Mouse (Mus musculus) hindbrain, embryonic 11.5 days (tissue): ENCODE data around the gene Itprip. TPM values are rescaled to one million over a fixed set of nuclear protein-coding genes. Genes with fewer than 3 reads are reported as not detected.
A peak's percentile ranks its signal among the peaks of the same experiment; 100 is the strongest.

Source experiments
- ATAC-seq: fragments of 200-750 bp; cut with Nextera tagmentation; 2 replicates; pipeline ENCODE4 v1.8.0; 2017; ENCODE audit warnings: mild to moderate bottlenecking, moderate TSS enrichment, moderate library complexity; ENCODE audit not compliant: low FRiP score
- DNase-seq: peaks from one replicate; pipeline ENCODE4 v3.0.0-alpha.2; 2015; ENCODE audit warnings: low spot score
- H3K27ac ChIP-seq: fragments of 300-500 bp; sonication (generic); 2 replicates; pipeline ENCODE4 v1.5.1; 2014; ENCODE audit warnings: mild to moderate bottlenecking, low read depth, low read length
- H3K27me3 ChIP-seq: fragments of 300-500 bp; sonication (generic); 2 replicates; pipeline ENCODE4 v1.6.1; 2014; ENCODE audit warnings: mild to moderate bottlenecking, low read length, moderate library complexity, mixed read lengths; ENCODE audit not compliant: control insufficient read depth, insufficient read depth
- H3K36me3 ChIP-seq: fragments of 300-500 bp; sonication (generic); 2 replicates; pipeline ENCODE4 v1.6.1; 2014; ENCODE audit warnings: mild to moderate bottlenecking, low read length, moderate library complexity, mixed read lengths; ENCODE audit not compliant: control insufficient read depth, insufficient read depth
- H3K4me1 ChIP-seq: fragments of 300-500 bp; sonication (generic); replicated peaks from 2 replicates; pipeline ENCODE4 v1.6.1; 2014; ENCODE audit warnings: low read length, mixed read lengths; ENCODE audit not compliant: control insufficient read depth, insufficient read depth
- H3K4me2 ChIP-seq: fragments of 300-500 bp; sonication (generic); replicated peaks from 2 replicates; pipeline ENCODE4 v1.6.1; 2014; ENCODE audit warnings: mild to moderate bottlenecking, low read depth, low read length
- H3K4me3 ChIP-seq: fragments of 300-500 bp; sonication (generic); 2 replicates; pipeline ENCODE4 v1.5.1; 2014; ENCODE audit warnings: low read depth, low read length
- H3K9ac ChIP-seq: fragments of 300-500 bp; sonication (generic); 2 replicates; pipeline ENCODE4 v1.6.1; 2014; ENCODE audit warnings: low read depth, low read length
- H3K9me3 ChIP-seq: fragments of 300-500 bp; sonication (generic); 2 replicates; pipeline ENCODE4 v1.6.1; 2016; ENCODE audit warnings: low read length; ENCODE audit not compliant: control insufficient read depth
- WGBS: fragments of 180-500 bp; shearing (Covaris S2); extraction: QIAGEN DNeasy Blood & Tissue Kit; methylation state at CpG from one replicate; pipeline ENCODE4 v1.1.7; 2014; 5-methylcytosine and 5-hydroxymethylcytosine counted together
- polyA plus RNA-seq: library from polyadenylated mRNA; unstranded; fragments of >200 nt; fragmentation: Nextera tagmentation; extraction: Ambion mirVana; gene quantifications from 2 replicates; pipeline ENCODE4 v1.2.1, GENCODE M21; 2014

Gene Itprip
- polyA plus RNA-seq, 1 experiment from 2014 or later: 10.0 TPM

DNA sequence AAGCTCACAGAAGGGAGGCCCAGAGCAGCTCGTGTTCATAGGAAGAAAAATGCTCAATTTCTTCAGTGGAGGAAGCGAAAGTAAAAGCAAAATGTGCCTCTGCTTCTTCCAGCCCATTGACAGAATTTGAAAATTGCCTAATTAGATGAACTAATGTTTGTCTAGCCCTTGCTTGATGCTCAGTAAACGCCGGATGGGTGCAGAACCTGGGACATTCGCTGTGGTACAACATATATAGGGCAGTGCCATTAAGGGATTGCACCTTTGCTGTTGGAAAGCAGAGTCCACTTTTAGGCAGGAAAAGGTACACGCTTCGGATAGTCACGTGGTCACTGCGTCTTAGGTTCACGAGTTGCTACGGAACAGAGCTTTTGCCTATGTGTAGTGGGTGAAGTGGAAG, 17.4 kb upstream of the Itprip start:
- Histone ChIP-seq H3K36me3 (no peaks in the 10 kb centered on the region), H3K9me3 (no peaks in the 10 kb centered on the region), H3K27ac (no peak overlapping the region), H3K4me2 (no peak overlapping the region), H3K9ac (no peak overlapping the region), H3K4me3 (no peak overlapping the region), H3K4me1 (0 out of 2 replicates have a peak, but pooled peaks cover 4% of the 10 kb centered on the region), H3K27me3 (no peaks in the 10 kb centered on the region)
- DNase-seq (no peak), ATAC-seq (no peak)
- WGBS: 93% methylated on average over 11 of the region's 11 CpGs

DNA sequence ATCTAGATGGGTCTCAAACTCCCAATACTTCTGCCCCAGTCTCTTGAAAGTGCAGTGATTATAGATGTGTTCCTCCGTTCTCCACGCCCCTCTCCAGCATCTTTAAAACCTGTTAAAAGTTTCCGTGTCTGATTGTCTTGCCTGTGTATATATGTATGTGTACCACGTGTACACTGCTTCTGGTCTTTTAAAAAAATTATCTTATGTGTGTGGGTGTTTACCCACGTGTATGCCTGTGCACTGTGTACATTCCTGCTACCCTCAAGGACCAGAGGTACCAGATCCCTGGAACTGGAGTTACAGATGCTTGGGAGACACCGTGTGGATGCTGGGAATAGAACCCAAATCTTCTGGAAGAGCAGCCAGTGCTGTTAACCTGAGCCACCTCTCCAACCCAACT, 16.4 kb upstream of the Itprip start:
- Histone ChIP-seq H3K27ac (no peak overlapping the region), H3K4me3 (no peak overlapping the region), H3K36me3 (no peaks in the 10 kb centered on the region), H3K27me3 (no peaks in the 10 kb centered on the region), H3K9ac (no peak overlapping the region), H3K9me3 (no peaks in the 10 kb centered on the region), H3K4me2 (no peak overlapping the region), H3K4me1 (0 out of 2 replicates have a peak, but pooled peaks cover 4% of the 10 kb centered on the region)
- DNase-seq (no peak), ATAC-seq (no peak)
- whole genome bisulfite sequencing: 85% methylated on average over 6 of the region's 6 CpGs

DNA sequence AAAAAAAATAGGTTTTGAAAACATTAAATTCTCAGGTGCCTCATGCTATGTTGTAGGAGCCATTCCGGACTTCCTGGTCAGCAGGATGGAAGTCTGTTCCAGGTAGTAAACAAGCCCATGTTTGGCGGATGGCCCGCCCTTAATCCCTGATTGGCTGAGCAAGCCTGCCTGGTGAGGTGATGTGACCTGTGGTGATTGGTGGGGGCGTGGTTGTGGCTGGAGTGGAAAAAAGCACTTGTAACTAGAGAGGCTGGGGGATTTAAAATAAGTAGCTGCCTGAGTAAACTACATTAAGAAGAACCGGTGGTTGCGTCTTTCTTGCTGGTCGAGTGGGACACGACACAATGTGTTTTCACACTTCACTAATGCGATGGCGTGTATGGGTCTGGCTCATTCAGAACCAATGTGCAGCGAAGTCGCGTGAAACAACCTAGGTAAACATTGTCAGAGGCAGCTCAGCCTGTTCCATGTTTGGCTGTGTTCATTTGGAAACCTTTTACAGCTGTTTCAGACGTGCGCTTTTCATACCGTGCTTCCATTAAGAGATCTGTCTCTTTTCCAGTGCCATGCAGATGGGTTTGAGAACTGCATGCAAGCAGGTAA, 15.6 kb upstream of the Itprip start:
- no peak for DNase-seq
- H3K4me2 ChIP-seq: no peak overlapping the region
- WGBS: 76% methylated on average over 16 of the region's 16 CpGs

DNA sequence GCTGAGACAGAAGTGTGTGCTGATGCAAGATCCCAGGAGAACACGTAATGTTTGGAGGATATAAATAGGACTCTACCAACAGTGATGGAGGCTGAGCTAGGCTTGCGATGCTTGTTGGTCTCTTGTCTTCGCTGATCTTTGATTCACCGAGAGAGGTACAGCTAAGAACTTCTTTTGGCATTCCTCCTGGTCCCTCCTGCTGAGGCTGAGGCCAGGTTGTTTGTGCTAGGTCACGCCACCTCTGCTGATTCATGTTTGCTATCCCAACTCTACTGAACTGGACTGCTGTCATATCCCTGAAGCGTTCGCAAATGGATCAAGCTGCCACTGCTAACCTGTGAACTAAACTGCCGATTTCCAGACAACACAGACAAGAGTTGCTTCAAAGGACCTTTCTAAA, 15.0 kb upstream of the Itprip start:
- Histone ChIP-seq H3K4me3 (no peak overlapping the region), H3K36me3 (no peaks in the 10 kb centered on the region), H3K9ac (no peak overlapping the region), H3K9me3 (no peaks in the 10 kb centered on the region), H3K27ac (no peak overlapping the region), H3K27me3 (no peaks in the 10 kb centered on the region), H3K4me1 (0 out of 2 replicates have a peak, but pooled peaks cover 4% of the 10 kb centered on the region), H3K4me2 (no peak overlapping the region)
- no peak for ATAC-seq
- DNase-seq: no peak
- 91% methylated on average over 8 of the region's 8 CpGs for WGBS

More for the DNA sequence above, 15.6 kb upstream of the Itprip start:
- Histone ChIP-seq H3K36me3 (no peaks in the 10 kb centered on the region), H3K9ac (no peak overlapping the region), H3K9me3 (no peaks in the 10 kb centered on the region), H3K27ac (no peak overlapping the region), H3K4me3 (no peak overlapping the region), H3K4me1 (0 out of 2 replicates have a peak, but pooled peaks cover 4% of the 10 kb centered on the region), H3K27me3 (no peaks in the 10 kb centered on the region)
- ATAC-seq: no peak

DNA sequence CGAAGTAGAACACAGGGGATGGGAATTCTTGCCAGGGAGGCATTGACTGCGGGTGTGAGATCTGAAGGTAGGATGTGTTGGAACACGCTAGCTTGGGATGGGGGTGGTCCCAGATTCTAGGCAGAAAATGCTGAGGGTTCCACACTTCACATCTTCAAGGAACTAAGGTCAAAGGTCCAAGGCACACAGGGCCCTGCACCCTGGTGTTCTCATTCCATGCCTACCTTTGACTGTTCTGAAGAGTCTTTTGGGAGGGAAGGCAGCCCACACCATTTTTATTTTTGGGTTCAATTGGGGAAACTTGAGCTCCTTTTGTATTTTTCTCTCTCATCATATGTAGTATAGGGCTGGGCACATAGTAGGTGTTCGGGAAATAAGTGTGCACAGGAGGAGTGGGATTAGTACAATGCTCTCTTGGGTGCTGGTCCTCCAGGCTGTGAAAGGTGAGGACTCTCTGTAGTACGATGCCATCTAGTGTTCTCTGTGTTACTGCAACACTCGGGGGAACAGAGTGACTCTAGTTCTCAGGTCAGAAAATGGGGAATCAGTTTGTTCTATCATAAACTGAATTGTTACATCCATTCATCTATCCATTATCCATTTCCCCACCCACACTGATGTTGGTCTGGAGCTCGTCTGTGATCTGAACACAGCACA, 13.0 kb upstream of the Itprip start:
- DNase-seq (peak; percentile 60), ATAC-seq (peak; percentile 68)
- Histone ChIP-seq H3K4me3 (no peak overlapping the region), H3K27me3 (no peaks in the 10 kb centered on the region), H3K36me3 (no peaks in the 10 kb centered on the region), H3K4me1 (no peaks in the 10 kb centered on the region), H3K9me3 (no peaks in the 10 kb centered on the region), H3K27ac (no peak overlapping the region), H3K9ac (no peak overlapping the region), H3K4me2 (no peak overlapping the region)
- 37% methylated on average over 7 of the region's 7 CpGs for WGBS

DNA sequence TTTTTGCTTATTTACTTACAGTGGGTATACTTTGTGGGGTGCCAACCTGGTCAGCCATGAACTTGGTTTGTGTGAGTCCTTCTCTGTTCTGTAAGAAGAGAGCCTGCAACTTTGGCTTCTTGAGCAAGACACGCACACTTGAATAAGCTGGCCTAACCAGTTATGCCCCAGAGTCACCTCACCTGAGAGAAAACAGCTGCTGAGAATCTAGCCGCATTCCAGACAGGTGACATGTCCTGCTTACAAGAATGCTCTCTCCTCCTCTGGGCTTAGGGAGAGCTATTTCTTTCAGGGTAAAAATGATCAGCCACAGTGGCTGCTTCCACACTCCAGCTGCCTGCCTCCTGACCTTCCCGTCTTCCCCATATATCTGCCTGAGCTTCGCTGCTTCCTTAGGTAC, 9.9 kb upstream of the Itprip start:
- WGBS: 86% methylated on average over 4 of the region's 4 CpGs
- H3K27me3 ChIP-seq: no peaks in the 10 kb centered on the region
- no peak overlapping the region for H3K4me3 ChIP-seq
- no peaks in the 10 kb centered on the region for H3K9me3 ChIP-seq
- no peak overlapping the region for H3K9ac ChIP-seq
- no peaks in the 10 kb centered on the region for H3K36me3 ChIP-seq
- DNase-seq: no peak
- no peak overlapping the region for H3K4me2 ChIP-seq
- H3K4me1 ChIP-seq: no peaks in the 10 kb centered on the region
- H3K27ac ChIP-seq: peak overlapping the region; percentile 10; the same call in 1 of the 2 replicates
- no peak for ATAC-seq

DNA sequence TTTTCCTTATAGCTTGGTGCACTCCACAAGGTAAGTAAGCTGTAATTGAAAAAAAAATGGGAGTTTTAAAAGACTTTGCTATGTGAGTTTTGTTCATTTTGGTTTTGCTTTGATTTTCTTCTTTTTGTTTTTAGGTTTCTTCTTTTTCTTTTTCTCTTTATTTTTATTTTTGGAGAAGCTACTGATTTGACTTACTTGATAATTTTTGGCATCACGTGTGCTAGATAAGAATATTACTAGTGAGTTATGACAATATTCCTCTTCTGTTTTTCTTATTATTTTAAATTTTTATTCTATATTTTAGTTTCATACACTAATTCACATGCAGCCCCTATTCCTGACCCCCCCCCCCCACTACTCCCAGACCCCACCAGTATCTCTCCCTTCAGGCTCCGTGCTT, 7.9 kb upstream of the Itprip start:
- no peak overlapping the region for H3K27ac ChIP-seq
- no peak for DNase-seq
- no peak overlapping the region for H3K4me2 ChIP-seq
- no peak overlapping the region for H3K9ac ChIP-seq
- no peaks in the 10 kb centered on the region for H3K27me3 ChIP-seq
- H3K4me1 ChIP-seq: no peaks in the 10 kb centered on the region
- ATAC-seq: no peak
- no peaks in the 10 kb centered on the region for H3K9me3 ChIP-seq
- WGBS: 93% methylated on average over 2 of the region's 2 CpGs
- no peaks in the 10 kb centered on the region for H3K36me3 ChIP-seq
- no peak overlapping the region for H3K4me3 ChIP-seq

DNA sequence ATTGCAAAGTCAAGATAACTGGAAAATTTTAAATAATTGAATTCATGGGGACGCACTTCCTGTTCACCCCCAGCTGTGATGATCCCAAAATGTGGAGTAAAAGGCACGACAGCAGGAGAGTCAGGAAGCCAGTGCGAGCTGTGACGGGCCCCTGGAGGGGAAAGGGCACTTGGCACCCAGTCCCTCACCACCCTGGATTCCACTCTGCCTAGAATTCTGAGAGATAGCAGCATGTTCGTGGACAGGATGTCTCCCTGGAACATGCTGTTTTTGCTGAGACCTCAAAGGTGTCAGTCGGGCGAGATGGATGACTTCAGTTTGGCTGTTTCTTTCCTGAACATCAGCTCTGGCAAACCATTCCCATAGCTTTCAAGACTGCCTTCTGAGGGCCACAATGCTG, 6.7 kb upstream of the Itprip start:
- Histone ChIP-seq H3K4me2 (no peak overlapping the region), H3K36me3 (no peaks in the 10 kb centered on the region), H3K9ac (no peak overlapping the region), H3K27me3 (no peaks in the 10 kb centered on the region), H3K9me3 (no peaks in the 10 kb centered on the region), H3K27ac (no peak overlapping the region), H3K4me1 (no peaks in the 10 kb centered on the region), H3K4me3 (no peak overlapping the region)
- DNase-seq: no peak
- no peak for ATAC-seq
- 82% methylated on average over 7 of the region's 7 CpGs for WGBS

DNA sequence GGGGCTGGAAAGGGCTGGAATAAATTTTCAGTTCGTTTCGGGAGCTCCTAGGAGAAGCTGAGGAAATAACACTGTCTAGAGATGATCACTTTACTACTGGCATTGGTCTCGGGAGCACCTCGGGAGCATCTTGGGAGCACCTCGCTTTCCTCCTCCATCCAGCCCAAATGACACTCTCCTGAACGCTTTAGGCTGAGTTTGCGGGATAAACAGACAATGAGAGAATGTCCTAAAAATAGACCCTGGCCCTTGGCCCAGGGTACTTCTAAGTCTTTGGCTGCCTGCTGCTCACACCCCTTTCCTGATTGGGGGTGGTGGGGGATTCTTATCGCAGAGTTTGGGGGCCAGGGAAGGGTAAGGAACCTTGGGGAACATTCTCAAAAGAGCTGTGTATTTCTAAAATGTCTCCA, 872 bp upstream of the Itprip start:
- H3K9me3 ChIP-seq: no peaks in the 10 kb centered on the region
- no peak for DNase-seq

More for the DNA sequence above, 872 bp upstream of the Itprip start:
- Histone ChIP-seq H3K27ac (no peak overlapping the region), H3K4me2 (peak overlapping the region; percentile 76), H3K4me3 (peak overlapping the region; percentile 73), H3K36me3 (no peaks in the 10 kb centered on the region), H3K9ac (peak overlapping the region; percentile 78; the same call in 1 of the 2 replicates), H3K4me1 (peaks cover 13% of the 10 kb centered on the region), H3K27me3 (no peaks in the 10 kb centered on the region)
- WGBS: 11% methylated on average over 8 of the region's 8 CpGs
- ATAC-seq: peak; percentile 34; the same call in 1 of the 2 replicates
